Mouse (Mus musculus): ENCODE data around the gene Gabrg3.

Gene Gabrg3

DNA sequence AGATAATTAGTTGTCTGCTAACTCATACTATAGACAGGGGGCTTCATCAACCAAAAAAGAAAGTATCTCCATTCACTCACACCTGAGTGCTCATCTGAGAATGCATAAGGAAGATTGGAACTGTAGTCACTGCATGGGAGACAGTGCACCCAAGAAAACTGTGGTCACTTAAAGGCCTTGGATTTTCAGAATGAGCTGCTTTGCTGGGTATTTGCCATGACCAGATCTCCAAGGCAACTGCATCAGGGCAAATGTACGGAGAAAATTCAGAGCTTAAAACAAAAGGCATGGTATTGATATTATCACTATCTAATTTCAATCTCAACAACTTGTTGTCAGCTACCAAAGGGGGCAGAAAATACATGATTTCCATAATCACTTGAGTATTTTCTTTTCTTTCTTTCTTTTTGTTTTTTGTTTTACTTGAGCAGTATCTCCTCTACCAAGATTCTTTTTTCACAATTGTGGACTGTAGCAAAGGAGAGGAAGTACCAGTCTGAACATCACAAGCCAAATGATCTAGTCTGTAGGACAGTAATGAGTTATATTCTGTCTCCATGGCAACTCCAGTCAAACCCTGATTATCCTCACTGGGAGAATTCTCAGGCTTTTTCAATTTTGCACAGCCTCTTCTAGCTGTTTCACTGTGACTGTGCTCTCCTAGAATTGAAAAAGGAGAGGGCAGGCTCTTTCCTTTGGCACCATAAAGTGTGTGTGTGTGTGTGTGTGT lies 335.9 kb downstream of the Gabrg3 start:
- no peak for DNase-seq

DNA sequence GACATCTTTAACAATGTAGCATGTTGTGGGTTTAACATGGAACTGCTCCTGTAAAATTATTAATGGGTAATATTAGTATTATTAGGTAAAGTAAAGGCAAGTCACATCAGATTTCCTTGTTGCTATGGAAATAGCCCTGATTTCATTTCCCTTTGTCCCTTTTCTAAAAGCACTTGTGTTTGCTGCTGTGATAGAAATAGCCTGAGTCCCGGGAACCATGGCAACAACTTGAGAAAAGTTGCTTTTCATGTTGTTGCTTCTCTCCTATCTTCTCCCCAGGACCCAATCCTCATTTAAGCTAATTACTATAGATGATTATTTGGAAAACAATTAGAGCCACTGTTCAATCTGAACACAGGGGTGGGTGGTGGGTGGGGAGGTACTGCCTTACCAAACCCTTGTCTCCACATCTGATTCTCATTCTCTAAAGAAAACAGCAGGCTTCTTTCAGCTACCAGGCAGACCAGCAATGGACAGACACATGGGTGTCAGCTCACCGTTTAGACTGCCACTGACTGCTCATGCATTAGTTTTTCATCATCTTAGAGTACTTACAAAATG lies 349.0 kb downstream of the Gabrg3 start:
- DNase-seq: no peak

DNA sequence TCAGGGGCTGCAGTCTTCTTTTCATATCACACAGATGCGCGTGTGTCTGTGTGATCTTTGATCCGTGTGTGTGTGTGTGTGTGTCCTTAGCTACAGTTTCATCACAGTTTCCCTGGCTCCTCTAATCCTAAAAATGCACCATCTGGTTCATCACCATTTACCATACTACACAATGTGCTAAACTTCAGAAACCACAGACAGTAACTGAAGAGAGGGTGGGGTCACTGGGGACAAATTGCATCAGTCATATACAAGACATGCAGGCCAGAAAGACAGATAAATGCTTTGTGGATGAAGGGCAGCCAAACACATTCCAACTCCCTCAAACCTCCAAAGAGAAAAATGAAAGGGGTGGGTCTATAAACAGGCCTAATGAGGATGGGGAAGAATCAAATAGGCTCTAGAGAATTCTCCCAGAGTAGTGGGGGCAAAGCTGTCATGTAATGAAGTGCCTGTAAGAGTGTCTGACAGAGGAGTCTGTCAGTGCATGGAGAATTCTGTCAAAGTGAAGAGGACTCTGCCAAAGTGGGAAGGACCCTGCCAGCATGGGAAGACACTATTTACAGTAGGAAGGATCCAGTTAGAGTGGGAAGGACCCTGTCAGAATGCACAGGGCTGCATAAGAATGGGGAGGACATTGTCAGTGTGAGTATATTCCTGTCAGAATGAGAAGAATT lies 386.3 kb downstream of the Gabrg3 start:
- DNase-seq: no peak

DNA sequence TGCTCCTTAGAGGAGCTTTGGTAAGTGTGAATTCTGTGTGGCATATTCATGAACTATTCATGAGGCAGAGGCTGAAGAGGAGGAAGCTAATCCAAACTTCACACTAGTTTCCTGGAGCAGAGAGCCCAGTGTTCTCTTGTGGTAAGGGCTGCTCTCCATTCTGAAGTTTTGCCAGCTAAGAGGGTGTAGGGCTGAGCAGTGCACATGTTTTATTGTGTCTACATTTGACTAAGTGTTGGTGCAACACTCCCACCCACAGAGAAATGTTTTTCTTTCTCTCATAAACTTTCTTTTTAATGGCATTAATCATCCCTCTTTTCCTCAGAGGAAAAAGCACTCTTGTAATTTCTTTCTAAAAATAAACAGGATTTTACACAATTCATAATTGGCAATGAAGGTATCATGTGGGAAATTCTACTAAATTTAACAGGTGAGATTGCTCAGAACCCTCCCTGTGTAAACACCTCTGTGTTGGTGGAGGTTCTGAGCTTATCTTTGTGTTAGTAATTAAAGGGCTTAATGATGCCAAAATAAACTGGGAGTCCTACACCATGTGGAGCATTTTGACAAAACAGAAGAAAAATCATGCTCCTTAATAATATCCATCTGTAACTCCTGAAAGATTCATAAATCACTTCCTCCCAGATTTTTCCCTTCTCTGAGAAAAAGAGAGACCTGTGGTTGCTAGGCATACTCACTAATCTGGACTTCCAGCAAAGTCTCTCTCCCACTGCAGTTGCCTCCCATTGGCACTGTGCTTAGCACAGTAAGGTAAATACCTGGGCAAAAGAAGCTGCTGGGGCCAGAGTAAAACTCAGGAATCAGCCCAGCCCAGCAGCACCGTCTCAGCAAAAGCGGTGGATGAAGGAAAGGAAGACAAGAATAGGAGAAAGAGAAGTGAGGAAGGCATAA lies 389.0 kb downstream of the Gabrg3 start:
- DNase-seq: no peak

DNA sequence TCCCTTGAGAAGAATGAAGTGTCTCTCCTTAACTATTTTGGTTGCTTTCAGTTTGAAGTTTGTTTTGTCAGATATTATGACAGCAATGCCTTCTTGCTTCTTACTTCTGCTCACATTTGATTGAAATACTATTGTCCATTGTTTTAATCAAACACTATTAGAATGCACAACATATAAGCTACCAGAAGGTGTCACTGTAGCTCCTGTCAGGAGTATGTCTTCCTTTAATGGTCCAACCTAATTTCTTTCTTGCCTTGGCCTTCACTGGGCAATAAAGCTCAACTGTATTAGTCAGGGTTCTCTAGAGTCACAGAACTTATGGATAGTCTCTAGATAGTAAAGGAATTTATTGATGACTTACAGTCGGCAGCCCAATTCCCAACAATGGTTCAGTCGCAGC lies 440.6 kb downstream of the Gabrg3 start:
- no peak for DNase-seq

DNA sequence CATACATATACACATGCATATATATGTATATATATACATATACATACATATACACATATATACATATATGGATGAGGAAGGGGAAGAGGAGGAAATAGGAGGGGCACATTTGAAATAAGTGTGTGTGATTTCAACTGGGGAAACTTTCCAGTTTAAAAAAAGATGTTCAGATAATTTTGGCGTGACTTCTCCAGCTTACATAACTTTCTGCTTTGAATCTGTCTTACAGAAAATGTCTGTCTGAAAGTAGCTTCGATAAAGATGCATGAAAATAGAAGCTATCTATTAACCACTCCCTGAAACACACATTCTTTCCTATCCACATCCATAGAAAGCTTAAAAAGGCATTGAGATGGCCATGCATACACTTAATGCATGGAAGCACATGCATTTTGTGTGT lies 445.4 kb downstream of the Gabrg3 start:
- no peak for DNase-seq

DNA sequence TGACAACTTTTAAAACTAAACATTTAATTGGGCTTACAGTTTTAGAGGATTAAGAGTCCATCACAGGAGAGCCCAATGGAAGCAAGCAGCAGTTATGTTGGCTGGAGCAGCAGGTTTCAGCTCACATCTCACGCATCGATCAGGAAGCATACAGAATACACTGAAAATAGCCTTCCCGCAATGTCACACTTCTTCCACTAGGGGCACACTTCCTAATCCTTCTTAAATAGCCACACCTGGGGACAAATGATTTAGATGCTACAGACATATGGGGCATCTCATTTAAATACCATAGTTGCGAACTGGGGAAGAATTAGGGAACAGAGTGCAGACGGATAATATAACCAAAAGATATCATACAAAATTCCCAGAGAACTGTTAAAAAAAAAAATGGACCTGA lies 449.0 kb downstream of the Gabrg3 start:
- no peak for DNase-seq

DNA sequence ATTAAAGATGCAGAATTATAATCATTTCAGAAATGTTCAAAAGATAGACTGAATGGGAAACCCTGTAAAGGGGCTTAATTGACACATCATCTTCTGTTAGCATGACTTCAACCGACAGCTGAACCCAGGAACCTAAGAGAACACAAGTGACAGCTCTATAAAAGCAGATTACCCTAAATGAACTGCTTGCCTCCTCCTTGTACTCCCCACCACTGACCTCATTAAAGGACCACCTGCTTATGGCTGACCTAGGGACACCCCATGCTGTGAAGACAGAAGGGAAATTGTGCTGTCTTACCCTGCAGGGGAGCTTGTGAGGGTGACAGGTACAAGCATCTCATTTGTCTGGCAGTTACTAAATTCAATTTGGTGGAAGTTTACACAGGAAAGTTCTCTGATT lies 467.5 kb downstream of the Gabrg3 start:
- DNase-seq: no peak

DNA sequence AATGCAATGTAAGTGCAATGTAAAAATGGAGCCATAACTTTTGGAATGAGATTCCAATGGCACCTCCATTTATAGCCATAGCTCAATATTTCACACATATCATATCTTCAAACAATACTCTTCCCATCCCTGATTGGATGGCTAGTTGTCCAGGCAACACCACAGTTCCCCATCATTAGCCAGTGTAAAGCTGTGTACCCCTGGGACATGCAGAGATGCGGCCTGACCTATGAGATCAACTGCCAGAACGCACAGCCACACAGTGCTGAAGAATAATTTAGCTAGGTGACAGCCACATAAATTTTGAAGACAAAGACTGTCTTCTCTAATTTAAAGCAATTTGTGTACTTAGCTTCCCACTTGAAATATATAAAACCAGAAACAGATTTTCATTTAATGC lies 472.1 kb downstream of the Gabrg3 start:
- no peak for DNase-seq

DNA sequence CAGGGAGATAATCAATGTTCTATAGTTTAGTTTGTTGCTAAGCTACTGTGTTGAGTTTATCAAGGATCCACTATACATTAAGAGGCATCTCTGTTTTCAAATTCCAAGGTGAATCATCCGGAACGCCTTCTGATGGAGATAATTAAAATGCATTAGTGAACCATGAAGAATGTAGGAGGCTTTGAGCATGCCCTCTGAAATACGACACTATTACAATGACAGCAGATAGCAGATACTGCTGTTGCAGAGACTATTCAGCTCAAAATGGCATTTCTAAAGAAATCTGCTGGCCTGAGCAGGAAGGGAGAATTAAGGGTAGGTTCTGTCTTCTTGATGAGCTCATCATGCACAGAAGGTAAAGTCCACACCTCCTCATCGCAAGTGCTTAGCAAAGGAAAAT lies 487.2 kb downstream of the Gabrg3 start:
- no peak for DNase-seq

DNA sequence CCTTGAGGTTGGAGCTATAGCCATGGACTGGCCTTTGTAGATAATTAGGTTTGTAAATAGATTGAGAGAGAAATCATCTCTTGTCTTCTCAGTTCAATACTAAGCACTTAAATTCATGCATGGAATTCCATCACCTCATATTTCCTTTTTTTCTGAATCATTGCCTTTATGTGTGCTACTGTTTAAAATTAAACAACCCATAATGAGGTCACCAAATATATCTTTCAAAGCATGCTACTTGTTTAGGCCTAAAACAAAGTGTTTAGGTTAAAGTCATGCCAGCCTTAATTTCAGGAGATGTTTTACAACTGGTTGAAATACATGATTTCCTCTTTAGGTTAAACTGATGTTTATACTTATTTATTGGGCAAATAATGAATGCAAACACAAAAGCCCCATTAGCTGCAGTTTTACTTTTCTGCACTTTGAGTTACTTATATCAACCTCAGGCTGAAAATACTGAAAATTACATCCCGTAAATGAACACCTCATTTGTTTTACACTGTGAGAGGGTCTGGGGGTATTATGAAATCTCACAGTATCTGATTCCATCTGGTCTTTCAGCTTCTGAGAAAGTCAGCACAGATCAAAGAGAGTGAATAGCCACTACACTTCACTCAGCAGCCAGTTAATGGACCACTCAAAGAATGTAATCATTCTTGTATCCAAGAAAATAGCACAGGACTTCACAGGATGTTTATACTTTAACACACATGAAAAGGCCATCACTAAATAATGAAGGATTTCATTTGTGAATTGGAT lies 519.5 kb downstream of the Gabrg3 start:
- DNase-seq: no peak

DNA sequence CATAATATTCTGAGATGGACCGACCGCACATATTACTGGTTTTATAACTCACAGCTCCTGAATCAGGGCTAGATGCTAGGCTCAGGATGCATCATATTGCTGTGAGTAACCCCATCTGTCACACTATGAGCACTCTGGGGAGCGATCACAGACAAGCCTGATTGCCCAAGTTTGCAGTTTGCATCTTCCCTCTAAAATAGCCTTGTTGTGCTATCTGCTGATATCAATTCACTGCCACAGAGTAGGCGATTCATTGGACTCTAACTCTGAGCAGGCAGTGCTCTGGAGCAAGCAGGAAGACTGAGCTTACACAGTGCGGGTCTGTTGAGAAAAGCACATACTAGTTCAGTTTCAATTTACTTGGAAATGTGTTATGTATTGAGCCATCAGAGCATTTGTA lies 543.4 kb downstream of the Gabrg3 start:
- no peak for DNase-seq

DNA sequence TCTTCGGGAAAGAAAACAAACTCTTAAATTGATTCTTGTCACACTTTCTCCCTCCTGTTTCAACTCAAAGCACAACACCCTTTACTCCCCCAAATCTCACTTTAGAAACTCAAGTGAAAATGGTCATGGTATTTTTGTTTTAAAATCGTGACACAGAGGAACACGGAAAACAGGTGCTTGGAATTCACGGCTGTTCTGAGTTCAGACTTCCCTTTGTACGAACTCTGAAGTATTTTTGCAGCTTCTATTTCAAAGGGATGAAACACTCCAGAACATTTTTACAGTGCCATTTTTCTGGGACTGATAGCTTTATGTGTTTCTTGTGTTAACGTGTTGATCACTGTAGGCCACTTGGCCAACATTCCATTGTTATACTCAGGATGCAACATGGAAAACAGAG lies 561.5 kb downstream of the Gabrg3 start:
- DNase-seq: no peak

DNA sequence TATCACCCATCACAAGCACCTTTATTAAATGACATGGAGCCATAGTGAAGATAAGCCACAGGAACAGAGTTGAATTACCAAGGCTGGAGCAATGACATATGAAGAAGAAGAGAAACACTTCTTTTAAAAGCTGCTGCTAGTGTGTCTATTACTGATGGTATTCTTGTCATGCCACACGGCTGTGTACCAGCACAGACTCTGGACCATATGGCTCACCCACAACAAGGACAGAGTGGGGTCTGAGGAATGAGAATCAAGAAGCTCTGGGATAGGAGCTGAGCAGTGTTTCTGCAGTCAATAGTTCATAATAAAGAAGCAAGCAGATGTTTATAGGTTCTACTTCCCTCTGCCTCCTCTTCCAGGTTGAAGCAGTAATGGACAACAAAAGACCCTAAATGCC lies 585.1 kb downstream of the Gabrg3 start:
- DNase-seq: no peak

DNA sequence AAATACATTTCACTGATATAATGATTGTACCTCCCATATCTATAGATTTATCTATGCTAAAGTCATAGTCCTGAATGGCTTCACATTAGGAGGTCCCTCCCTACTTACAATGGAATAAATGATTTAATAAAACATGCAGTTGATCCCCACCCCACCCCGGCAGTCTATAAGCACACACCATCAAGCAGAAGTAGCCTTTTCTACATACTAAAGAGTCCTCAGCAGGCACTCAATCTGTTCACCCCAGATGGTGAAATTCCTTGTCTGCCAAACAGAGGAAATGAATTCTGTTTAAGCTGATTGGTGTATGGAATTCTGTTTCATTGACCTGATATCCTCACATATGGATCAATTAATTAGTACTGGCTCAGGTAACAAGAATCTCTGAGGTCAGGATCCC lies 607.9 kb downstream of the Gabrg3 start:
- DNase-seq: peak; percentile 4

DNA sequence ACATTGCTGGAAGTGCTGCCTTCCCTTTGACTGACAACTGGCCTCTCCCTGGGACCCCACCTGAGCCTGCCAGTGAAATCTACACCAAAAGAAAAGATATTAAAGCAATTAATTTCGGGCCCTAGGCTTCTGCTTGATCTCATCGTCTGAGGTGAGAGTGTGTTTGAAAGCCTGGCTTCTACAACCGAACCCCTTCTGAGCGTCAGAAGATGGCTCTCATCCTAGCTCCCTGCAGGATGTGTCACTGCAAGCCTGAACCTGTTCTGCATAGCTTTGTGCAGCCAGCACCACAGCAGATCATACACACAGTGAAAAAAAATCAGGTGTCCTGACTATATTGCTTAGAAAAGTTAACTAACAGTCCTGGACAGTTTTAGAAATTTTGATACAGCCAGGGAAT lies 618.8 kb downstream of the Gabrg3 start:
- peak; percentile 9 for DNase-seq

DNA sequence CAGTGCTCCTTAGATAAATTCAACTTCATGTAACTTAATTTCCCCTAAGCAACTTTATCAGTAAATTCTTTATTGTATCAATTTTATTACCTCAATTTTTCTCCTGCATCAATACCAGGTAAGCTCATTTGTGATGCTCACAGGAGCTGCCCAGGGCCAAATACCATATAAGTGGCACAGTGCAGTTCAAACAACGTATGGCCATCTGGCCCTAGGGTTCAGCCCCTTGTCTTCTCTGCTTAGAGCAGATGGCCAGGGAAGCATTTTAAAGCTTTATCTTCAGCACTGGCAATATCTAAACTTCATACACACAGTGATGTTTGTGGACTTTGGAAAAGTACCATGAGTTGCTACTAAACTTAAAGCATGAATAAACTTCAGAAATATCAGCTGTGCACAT lies 619.2 kb downstream of the Gabrg3 start:
- DNase-seq: no peak

DNA sequence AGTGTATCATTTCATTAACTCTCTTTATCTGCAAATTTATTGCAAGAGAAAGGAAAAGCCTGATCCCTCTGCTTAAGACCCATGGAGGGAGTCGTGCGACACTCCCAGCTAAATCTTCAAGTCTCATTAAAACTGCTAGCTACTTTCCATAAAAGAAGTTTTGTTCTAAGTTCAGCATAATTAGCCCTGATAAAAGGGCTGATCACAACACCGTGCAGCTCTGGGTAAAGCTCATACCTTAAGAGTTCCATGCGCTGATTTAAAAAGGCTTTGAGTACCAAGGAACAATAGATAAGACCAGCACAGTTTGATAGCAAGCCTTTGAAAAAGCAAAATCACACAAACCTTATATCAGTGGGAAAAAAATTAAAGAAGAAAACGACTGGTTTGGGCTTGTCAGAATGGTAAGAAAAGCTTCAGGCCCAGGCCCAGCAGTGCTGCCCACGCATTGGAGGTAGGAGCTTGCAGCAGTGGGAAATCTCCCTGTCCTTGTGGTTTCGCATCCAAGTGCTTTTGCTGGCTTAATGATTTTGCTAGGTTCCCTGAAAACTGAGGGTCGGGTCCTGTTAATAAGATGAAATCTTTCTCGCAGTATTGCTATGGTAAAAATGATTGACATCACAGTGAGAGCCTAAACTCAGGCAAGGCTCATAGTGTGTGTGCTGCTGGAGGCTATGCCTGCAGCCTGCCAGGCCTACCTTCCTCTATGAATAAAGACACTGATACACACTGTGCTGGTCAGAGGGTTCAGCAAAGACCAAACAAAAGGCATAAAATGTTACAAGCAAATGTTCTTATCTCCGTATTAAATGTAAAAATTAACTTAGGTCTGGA lies 621.2 kb downstream of the Gabrg3 start:
- DNase-seq: no peak

DNA sequence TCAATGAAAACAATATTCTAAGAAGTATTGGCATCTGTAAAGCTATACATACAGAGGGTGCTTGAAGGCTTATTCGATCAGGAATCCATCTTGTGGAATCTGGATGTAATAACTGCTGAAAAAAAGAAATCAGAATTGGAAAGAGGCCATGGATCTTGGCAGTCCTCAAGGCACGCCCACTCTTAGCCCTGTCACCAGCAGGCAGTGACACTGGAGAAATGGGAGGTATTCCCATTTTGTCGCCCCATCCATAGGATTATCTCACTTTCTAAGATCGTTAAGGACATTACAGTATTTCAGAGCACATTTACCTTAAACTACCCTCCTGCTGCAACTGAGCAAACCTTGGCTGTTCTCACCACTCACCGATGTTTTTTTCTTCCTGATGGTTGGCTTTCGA lies 657.8 kb downstream of the Gabrg3 start:
- DNase-seq: no peak

All from cerebellum, adult 11 months (tissue).